In genomic region chr14:51069617-51070016, GRCm38 (mm10) we compare ENCODE assay signal across 9 mouse cellular contexts. TPM values are rescaled to one million over a fixed set of nuclear protein-coding genes. Genes with fewer than 3 reads are reported as not detected.
DNase-seq lines count a peak whose midpoint lies in the region; ATAC-seq and TF ChIP-seq lines count a peak whose summit lies in the region.
"Had no signal": no experiment of that assay in that cellular context is flagged by ENCODE, and none has a peak within 500 bp of the region (broad histone marks: within the 10 kb centered on the region; RNA-seq: fewer than 3 reads in every experiment).

No protein-coding gene starts in this region.

- peaks cover 5% of the 10 kb centered on the region in 2 experiments; a peak in 2 of 4 replicates for H3K4me1 ChIP-seq in CH12.LX (ENCODE audit: control insufficient read depth in 1 of 2, insufficient read depth in 2 of 2)
- H3K4me1 ChIP-seq in midbrain, embryonic 16.5 days (ENCODE audit: control insufficient read depth, insufficient read depth, low read length): peaks cover 6% of the 10 kb centered on the region

- TF ChIP-seq POLR2A in CH12.LX (IDR thresholded peaks at IDR 0.05; ENCODE audit: low read depth, low read length): no peak

- H3K79me2 ChIP-seq in CH12.LX (replicated peaks; ENCODE audit: control insufficient read depth, extremely low read depth, insufficient read depth, poor library complexity, severe bottlenecking): no peaks in the 10 kb centered on the region

- peaks cover 10% of the 10 kb centered on the region for H3K27me3 ChIP-seq in CH12.LX (replicated peaks)
- H3K27me3 ChIP-seq in midbrain, embryonic 16.5 days (ENCODE audit: control insufficient read depth, insufficient read depth, low read depth, low read length): no peaks in the 10 kb centered on the region

- no peak overlapping the region for H3K4me2 ChIP-seq in CH12.LX (ENCODE audit: insufficient read depth, low read depth, poor library complexity, severe bottlenecking)
- no peak overlapping the region for H3K4me2 ChIP-seq in midbrain, embryonic 16.5 days (ENCODE audit: low read length)

- peak; percentile 45 for DNase-seq in kidney, adult 18-20 months
- no peak for DNase-seq in kidney, adult 11 months
- DNase-seq in CH12.LX (ENCODE audit: extremely low read depth): peak; percentile 81
- DNase-seq in adrenal gland, postnatal 10 days: peak; percentile 56
- peak; percentile 67 for DNase-seq in lung, postnatal 14 days
- no peak for DNase-seq in ovary, postnatal 14 days (ENCODE audit: low spot score)
- no peak for DNase-seq in frontal cortex, postnatal 14 days (ENCODE audit: low spot score in 2 of 2)

- H3K36me3 ChIP-seq in CH12.LX (replicated peaks in 1 of 2; ENCODE audit: control insufficient read depth in 1 of 2, insufficient read depth in 1 of 2, low read length in 1 of 2): no peaks in the 10 kb centered on the region
- no peaks in the 10 kb centered on the region for H3K36me3 ChIP-seq in midbrain, embryonic 16.5 days (ENCODE audit: control insufficient read depth, insufficient read depth, low read length)

- dilution Hi-C loops in CH12.LX (cut with MboI; ENCODE audit: extremely low pct_ligation_motif_present, extremely low pct_unique_long_range_greater_than_20kb, low sequenced_read_pairs): no loop called here

- peak; percentile 17 for TF ChIP-seq RAD21 in CH12.LX (IDR thresholded peaks at IDR 0.05; ENCODE audit: low read depth, low read length)

- in situ Hi-C loops in CH12.LX (cut with MboI; ENCODE audit: low pct_ligation_motif_present, low pct_unique_long_range_greater_than_20kb, low sequenced_read_pairs): loop anchor here (10.0 kb wide), 2 partner anchors 135 to 265 kb away; partner anchors contain the start of genes Ccnb1ip1, Parp2, Pip4p1 and Pnp

- peak; percentile 52 to 65 for TF ChIP-seq CTCF in CH12.LX (conservative IDR thresholded peaks at IDR 0.05 in 1 of 2, IDR thresholded peaks at IDR 0.05 in 1 of 2; ENCODE audit: low read depth in 2 of 2, low read length in 2 of 2)

- H3K9ac ChIP-seq in CH12.LX (ENCODE audit: insufficient read depth, low read depth): no peak overlapping the region
- no peak overlapping the region for H3K9ac ChIP-seq in midbrain, embryonic 16.5 days (ENCODE audit: low read depth, low read length)

- H3K4me3 ChIP-seq in CH12.LX (replicated peaks in 1 of 3; ENCODE audit: low read depth in 2 of 3, low read length in 2 of 3, poor library complexity in 1 of 3): no peak overlapping the region
- no peak overlapping the region for H3K4me3 ChIP-seq in midbrain, embryonic 16.5 days (ENCODE audit: low read depth, low read length)

- no peak for TF ChIP-seq EP300 in CH12.LX (IDR thresholded peaks at IDR 0.05; ENCODE audit: low read length)

- H3K27ac ChIP-seq in CH12.LX (ENCODE audit: insufficient read depth, low read depth): no peak overlapping the region
- H3K27ac ChIP-seq in midbrain, embryonic 16.5 days (ENCODE audit: low read length): no peak overlapping the region

- no peak for ATAC-seq in midbrain, embryonic 16.5 days

- no peaks in the 10 kb centered on the region for H3K9me3 ChIP-seq in CH12.LX (replicated peaks; ENCODE audit: low read length)
- no peaks in the 10 kb centered on the region for H3K9me3 ChIP-seq in midbrain, embryonic 16.5 days (replicated peaks; ENCODE audit: control insufficient read depth, low read length, poor library complexity, severe bottlenecking)

- WGBS in midbrain, embryonic 16.5 days: 91% methylated on average over 2 of the region's 2 CpGs

TF ChIP-seq in CH12.LX, 34 proteins besides CTCF, POLR2A, EP300 and RAD21:
- TF ChIP-seq SIN3A (IDR thresholded peaks at IDR 0.05; ENCODE audit: low read length) (no peak), SMC3 (IDR thresholded peaks at IDR 0.05; ENCODE audit: low read depth, low read length) (peak; percentile 34)

RNA-seq across cellular contexts. Expression of gene Olfr750, which starts 4.6 kb away (rescaled TPM):
- total RNA-seq in CH12.LX (2012; rRNA removed) (not detected in 2 replicates), CH12.LX (2014; rRNA removed) (not detected in 2 replicates)
- polyA plus RNA-seq in CH12.LX (2012; ENCODE audit: insufficient read length, low read depth): not detected in 2 replicates
- total RNA-seq in adrenal gland, postnatal 10 days (2021): not detected
- polyA plus RNA-seq in midbrain, embryonic 16.5 days (2015; fragmentation: Nextera tagmentation; extraction: Ambion mirVana): 0.07 TPM in 1 of 2 replicates, not detected in the other
- total RNA-seq: layer of hippocampus, postnatal 10 days had no signal

RNA-seq across cellular contexts. Expression of gene Rnase12, which starts 12.2 kb away (rescaled TPM):
- total RNA-seq in CH12.LX (2012; rRNA removed) (0.38 and 0.55 TPM in 2 replicates), CH12.LX (2014; rRNA removed) (not detected in 2 replicates)
- polyA plus RNA-seq in CH12.LX (2012; ENCODE audit: insufficient read length, low read depth): not detected in 2 replicates
- total RNA-seq in adrenal gland, postnatal 10 days (2021): not detected
- not detected in 2 replicates for polyA plus RNA-seq in midbrain, embryonic 16.5 days (2015; fragmentation: Nextera tagmentation; extraction: Ambion mirVana)
- total RNA-seq: layer of hippocampus, postnatal 10 days had no signal

RNA-seq across cellular contexts. Expression of gene Rnase11, which starts 19.7 kb away (rescaled TPM):
- not detected in 2 replicates for total RNA-seq in CH12.LX (2012; rRNA removed)
- not detected in 2 replicates for total RNA-seq in CH12.LX (2014; rRNA removed)
- polyA plus RNA-seq in CH12.LX (2012; ENCODE audit: insufficient read length, low read depth): not detected in 2 replicates
- total RNA-seq in adrenal gland, postnatal 10 days (2021): not detected
- not detected in 2 replicates for polyA plus RNA-seq in midbrain, embryonic 16.5 days (2015; fragmentation: Nextera tagmentation; extraction: Ambion mirVana)
- total RNA-seq: layer of hippocampus, postnatal 10 days had no signal

RNA-seq across cellular contexts. Expression of gene Rnase4, which starts 21.3 kb away (rescaled TPM):
- total RNA-seq in CH12.LX (2012; rRNA removed): 0.92 and 1.9 TPM in 2 replicates
- total RNA-seq in CH12.LX (2014; rRNA removed): 1.8 and 2.5 TPM in 2 replicates
- 1.1 and 1.6 TPM in 2 replicates for polyA plus RNA-seq in CH12.LX (2012; ENCODE audit: insufficient read length, low read depth)
- total RNA-seq in adrenal gland, postnatal 10 days (2021): 100 to 1,000 TPM in 1 of 2 experiments, 10 to 100 TPM in 1; 78.4 to 110 TPM
- 13.6 and 15.2 TPM in 2 replicates for polyA plus RNA-seq in midbrain, embryonic 16.5 days (2015; fragmentation: Nextera tagmentation; extraction: Ambion mirVana)

RNA-seq across cellular contexts. Expression of gene Ang, which starts 21.3 kb away (rescaled TPM):
- total RNA-seq in CH12.LX (2012; rRNA removed) (1.6 and 2.2 TPM in 2 replicates), CH12.LX (2014; rRNA removed) (0.44 and 1.2 TPM in 2 replicates)
- polyA plus RNA-seq in CH12.LX (2012; ENCODE audit: insufficient read length, low read depth): 0.97 and 1.2 TPM in 2 replicates
- 10 to 100 TPM; 14.3 to 22.4 TPM for total RNA-seq in adrenal gland, postnatal 10 days (2021)
- polyA plus RNA-seq in midbrain, embryonic 16.5 days (2015; fragmentation: Nextera tagmentation; extraction: Ambion mirVana): 3.1 and 3.2 TPM in 2 replicates

Comparison
In these comparisons a context has a peak if more than half of its experiments do, and no peak if none do; other contexts are left out.
1. DNase-seq: peak in kidney, adult 18-20 months (single experiment), CH12.LX (single experiment), adrenal gland, postnatal 10 days (single experiment) and lung, postnatal 14 days (single experiment); none in kidney, adult 11 months (single experiment), ovary, postnatal 14 days (single experiment) and frontal cortex, postnatal 14 days (0 of 2).